Mouse (Mus musculus): ENCODE measurements at regions not wholly inside any gene's neighbourhood (a gene's known extent, or its start where the extent isn't known, plus 50 kb on each side); places are given as distances from the start of the nearest gene placed in this dataset.

GRCm38 (mm10) chr3:80003300-80004090 lies 119.2 kb downstream of the Fam198b start:
- TF ChIP-seq POLR2A (IDR thresholded peaks at IDR 0.05; ENCODE audit: low read depth, low read length), result no peak
- no peak for TF ChIP-seq CTCF (IDR thresholded peaks at IDR 0.05; ENCODE audit: extremely low read depth, insufficient read depth, insufficient read length, insufficient replicate concordance)
